Mouse (Mus musculus) neutrophil, adult 83 days (primary cell): ENCODE results near the gene Gm960. TPM values are rescaled to one million over a fixed set of nuclear protein-coding genes. Genes with fewer than 3 reads are reported as not detected.

Experiments used
- total RNA-seq, 2 experiments: library from RNA; stranded (reverse); gene quantifications; one replicate each; pipeline ENCODE4 v1.2.4; 2023

Gm960 gene
- not detected for total RNA-seq

DNA sequence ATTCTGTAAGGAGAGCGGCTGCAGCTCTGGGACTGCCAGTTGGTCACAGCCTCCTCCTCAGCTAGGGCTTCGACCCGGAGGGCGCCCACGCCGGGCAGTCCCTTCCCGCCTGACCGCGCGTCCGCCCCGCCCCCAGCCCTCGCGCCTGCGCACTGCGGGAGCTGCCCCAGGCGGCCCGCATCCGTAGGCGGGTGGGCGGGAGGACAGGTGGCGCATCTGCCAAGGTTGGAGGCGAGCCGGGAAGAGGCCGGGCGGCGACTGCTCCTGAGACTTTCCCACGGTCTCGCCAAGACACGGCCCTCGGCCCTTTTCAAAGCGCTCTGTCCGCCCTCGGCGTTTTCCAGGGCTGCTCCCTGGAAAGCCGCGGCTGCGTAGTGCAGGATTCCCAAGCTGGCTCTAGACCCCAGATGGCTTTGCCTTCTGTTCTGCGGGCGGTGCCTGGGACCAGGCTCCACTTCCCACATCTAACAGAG, at the start of gene Gm960:
Gene Gm960 (minus strand): TSS at position 464 of the 473 bp plus-strand sequence.

GRCm38 (mm10) chr19:4711098-4711600, 12.7 kb upstream of the Gm960 start, which contains the start of gene Sptbn2:
Gene Sptbn2, plus strand, starts transcription at chr19:4711167.

GRCm38 (mm10) chr19:4625179-4625828, 73.2 kb downstream of the Gm960 start, which contains the start of gene Rce1:
Gene Rce1, minus strand, starts transcription at chr19:4625641.

DNA sequence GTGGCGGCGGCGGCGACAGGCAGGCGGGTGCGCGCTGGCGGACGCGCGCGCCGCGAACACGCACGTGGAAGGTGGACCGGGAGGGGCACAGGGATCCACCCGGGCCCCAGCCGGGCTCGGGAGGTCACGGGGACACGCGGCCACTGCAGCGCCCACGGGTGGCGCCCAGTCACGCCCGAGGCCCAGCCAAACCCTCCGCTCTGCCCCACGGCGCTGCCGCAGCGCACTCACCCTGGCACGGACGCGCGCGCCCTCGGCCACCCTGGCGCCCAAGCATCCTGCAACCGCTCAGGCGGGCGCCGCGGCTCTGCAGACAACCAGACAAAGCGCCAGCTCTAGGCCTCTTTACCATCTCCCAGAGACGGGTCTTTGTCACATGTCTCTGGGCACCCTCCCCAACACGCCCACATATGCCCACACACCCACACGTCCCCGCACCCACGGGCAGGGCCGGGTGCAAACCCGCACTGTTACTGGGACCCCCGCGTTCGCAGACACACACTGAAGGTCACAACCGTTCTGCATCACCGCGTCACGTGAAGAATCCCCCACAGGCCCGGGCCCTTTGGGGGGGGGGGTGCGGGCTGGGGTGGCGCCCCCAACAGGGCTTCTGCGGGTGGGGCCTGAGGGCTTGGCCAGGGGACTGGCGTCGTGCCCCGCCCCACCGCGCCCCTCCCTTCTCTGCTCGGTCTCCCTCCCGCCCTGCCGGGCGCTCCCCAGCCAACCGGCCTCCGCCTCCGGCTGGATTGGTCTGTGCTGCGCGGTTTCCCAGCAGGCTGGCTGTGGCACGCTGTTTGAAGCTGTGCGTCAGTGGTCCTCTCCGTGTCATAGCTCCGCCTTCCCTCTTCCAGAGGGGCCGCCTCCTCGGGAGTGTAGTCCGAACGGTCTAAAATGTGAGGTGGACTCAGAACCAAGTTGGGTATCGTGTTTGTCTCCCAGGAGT, 83.0 kb downstream of the Gm960 start, which contains the start of gene Lrfn4:
Gene Lrfn4 (minus strand): TSS at position 517 of the 943 bp plus-strand sequence.

Other genes starting within 250 kb of the Gm960 start
- gene Syt12, start 221.2 kb downstream of the Gm960 start, total RNA-seq, result not detected
- gene 2010003K11Rik, start 200.1 kb downstream of the Gm960 start, total RNA-seq, result not detected
- gene Pcx, start 188.2 kb downstream of the Gm960 start, total RNA-seq, result 1 to 10 TPM; 6.3 to 9.4 TPM
- gene Lrfn4, start 83.0 kb downstream of the Gm960 start, total RNA-seq, result under 1 TPM; 0.44 to 0.62 TPM
- gene Rce1, start 73.0 kb downstream of the Gm960 start, total RNA-seq, result 10 to 100 TPM; 13.8 to 16.1 TPM
- gene Sptbn2, start 12.5 kb upstream of the Gm960 start, total RNA-seq, result under 1 TPM in 1 of 2 experiments, not detected in 1; 0.49 TPM
- gene Rbm4b, start 57.8 kb upstream of the Gm960 start, total RNA-seq, result 1 to 10 TPM; 4.8 to 7.0 TPM
- 10 to 100 TPM; 39.5 to 45.5 TPM for gene Rbm4, start 95.2 kb upstream of the Gm960 start, total RNA-seq
- gene Gm21992, start 112.9 kb upstream of the Gm960 start, total RNA-seq, result 10 to 100 TPM; 12.1 to 12.5 TPM
- 10 to 100 TPM; 49.8 to 56.3 TPM for gene Rbm14, start 113.0 kb upstream of the Gm960 start, total RNA-seq
- gene Ccs, start 140.7 kb upstream of the Gm960 start, total RNA-seq, result 10 to 100 TPM; 14.6 to 15.8 TPM
- not detected for gene Ccdc87, start 140.7 kb upstream of the Gm960 start, total RNA-seq
- 1 to 10 TPM; 1.8 to 5.3 TPM for gene Ctsf, start 156.5 kb upstream of the Gm960 start, total RNA-seq
- under 1 TPM; 0.75 TPM for gene Actn3, start 179.2 kb upstream of the Gm960 start, total RNA-seq
- 1 to 10 TPM; 6.6 to 7.5 TPM for gene Zdhhc24, start 180.0 kb upstream of the Gm960 start, total RNA-seq
- 1 to 10 TPM in 1 of 2 experiments, under 1 TPM in 1; 0.99 to 1.5 TPM for gene Bbs1, start 208.0 kb upstream of the Gm960 start, total RNA-seq
- 10 to 100 TPM; 48.8 to 53.1 TPM for gene Dpp3, start 229.6 kb upstream of the Gm960 start, total RNA-seq
- gene Peli3, start 244.5 kb upstream of the Gm960 start, total RNA-seq, result under 1 TPM in 1 of 2 experiments, not detected in 1; 0.15 TPM